Mouse (Mus musculus): ENCODE data around the gene Cadm1.

DNA sequence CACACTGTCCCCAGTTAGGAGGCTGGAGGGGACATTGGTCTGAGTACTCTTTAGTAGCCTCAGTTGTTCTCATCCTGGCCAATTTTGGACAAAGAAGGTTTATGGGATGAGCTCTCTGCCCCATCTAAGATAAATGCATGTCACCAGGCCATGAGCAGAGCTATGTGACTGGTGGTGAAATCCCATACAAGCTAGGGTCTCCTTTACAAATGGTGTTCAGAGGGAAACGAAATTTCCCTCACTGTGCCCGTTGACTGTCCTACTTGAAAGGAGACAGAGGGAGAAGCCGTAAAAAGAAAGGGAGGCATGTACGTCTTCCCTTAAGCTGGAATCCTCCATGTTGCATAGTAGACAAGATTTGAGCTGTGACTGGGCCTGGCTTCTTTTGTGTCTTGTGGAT is 272.6 kb downstream of the Cadm1 start:
- no peak for TF ChIP-seq CTCF (IDR thresholded peaks at IDR 0.05; ENCODE audit: control insufficient read depth, insufficient read depth, low read length)
- TF ChIP-seq POLR2A (IDR thresholded peaks at IDR 0.05; ENCODE audit: borderline replicate concordance, control insufficient read depth, low read depth, low read length) = no peak
